Mouse (Mus musculus): ENCODE results near the gene Stx5a.

The Stx5a gene

DNA sequence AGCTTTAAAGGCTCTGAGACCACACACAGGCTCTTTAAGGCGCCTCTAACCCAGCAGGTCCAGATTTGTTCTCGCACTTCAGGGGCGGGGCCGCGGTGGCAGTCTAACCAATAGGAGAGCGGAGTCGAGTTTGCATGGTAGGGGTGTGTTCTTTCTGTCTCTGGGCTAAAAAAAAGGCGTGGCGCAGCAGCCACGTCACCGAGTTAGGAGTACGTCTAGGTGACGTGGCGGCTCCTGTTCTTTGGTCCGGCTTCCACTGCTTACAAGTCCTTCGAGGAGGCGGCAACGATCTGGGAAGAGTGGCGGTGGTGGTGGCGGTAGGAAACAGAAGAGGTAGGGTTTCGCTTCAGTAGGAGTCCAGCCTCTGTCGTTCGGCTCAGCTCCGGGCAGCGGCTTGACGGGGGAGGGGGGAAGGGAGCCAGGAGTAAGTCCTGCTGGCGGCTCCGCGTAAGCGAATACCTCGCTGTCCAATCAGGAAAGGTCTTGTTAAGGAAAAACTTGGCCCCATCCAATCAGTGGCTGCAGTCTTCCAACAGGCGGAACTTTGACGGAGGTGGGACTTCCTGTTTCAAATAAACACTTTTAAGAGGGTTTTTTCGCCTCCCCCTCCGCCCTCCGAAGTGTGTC lies at the start of gene Stx5a:
Gene Stx5a, plus strand, starts transcription at position 171 of the 627 bp plus-strand sequence.
- in situ Hi-C loops (cut with MboI), result no loop called here

DNA sequence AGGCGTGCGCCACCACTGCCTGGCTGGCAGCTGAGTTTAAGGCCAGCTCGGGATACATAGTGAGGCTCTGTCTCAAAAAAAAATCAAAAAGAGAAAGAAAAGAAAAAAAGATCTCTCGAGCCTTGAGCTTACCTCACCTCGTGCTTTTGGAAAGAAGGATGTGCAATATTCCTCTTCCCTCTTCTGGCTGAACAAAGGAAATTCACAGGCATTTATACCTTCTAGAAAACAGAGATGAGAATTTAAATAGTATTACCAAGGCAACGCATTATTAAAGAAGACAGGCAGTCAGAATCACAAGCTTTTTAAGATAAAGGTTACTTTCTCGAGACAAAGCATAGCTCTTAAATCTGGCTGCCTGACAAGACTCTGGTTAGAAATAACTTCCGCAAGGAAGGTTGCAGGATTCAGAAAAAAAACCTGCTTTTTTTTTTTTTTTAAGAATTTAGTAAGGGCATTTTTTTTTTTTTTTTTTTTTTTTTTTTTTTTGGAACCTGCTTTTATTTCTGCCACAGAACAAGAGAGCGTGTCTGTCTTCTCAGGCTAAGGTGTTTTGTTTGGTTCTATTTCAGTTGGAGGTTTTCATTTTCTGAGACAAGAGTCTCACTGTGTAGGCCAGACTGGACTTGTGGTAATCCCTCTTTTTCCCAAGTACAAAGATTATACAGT lies 49.2 kb upstream of the Stx5a start:
- in situ Hi-C loops (cut with MboI), result no loop called here

DNA sequence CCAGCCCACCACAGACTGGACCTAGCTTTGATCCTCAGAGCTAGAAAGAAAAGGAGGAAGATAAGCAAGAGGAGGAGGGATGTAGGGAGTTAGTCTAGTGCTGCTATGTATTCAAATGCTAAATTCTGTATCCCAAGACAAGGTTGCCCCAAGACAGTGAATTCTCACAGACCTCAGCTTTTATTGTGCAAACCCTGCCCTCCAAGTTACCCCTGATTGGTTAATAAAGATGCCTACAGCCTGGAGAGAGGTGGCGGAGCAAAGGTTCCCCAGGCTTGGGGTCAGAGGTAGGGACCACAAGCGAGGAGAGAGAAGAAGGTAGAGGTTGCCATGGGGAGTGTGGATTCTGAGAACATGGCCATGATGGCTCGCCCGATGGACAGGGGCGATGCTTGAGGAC lies 48.5 kb upstream of the Stx5a start:
- in situ Hi-C loops (cut with MboI), result no loop called here

DNA sequence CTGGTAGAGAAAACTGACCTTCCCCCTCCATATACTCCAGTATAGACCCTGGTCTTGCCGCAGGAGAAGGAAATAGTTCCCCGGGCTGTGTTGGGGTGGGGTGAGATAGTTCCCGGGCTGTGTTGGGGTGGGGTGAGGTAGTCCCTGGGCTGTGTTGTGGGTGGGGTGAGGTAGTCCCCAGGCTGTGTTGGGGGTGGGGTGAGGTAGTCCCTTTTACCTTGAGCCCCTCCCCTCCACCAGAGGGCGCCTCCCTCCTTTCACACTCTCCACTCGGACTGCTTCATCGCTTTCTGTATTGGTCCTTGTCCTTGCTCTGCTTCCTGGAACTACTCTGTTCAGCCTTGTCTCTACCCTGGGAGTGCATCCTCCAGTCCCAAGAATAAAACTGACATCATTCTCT lies 45.9 kb upstream of the Stx5a start:
- in situ Hi-C loops (cut with MboI), result no loop called here

- in situ Hi-C loops (cut with MboI), result no loop called here
Measured at GRCm38 (mm10) chr19:8699652-8700051, 41.6 kb upstream of the Stx5a start.

DNA sequence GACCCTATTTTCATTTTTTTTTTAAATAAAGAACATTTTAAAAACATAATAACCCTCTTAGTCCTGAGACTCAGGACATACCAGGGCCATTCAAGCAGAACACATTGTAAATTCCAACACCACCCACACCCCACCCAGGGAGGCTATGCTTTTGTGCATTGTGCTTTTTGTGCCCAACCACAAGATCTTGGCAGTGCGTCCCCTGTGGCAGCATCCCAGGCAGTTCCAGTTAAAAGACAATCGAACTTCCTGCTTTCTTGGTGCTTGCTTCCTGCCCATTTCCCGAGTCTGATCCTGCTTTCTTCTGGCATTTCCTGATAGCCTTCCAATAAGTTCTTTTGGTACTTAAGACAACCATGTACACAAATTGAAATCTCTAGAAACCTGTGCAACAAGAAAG lies 38.8 kb upstream of the Stx5a start:
- in situ Hi-C loops (cut with MboI), result no loop called here

DNA sequence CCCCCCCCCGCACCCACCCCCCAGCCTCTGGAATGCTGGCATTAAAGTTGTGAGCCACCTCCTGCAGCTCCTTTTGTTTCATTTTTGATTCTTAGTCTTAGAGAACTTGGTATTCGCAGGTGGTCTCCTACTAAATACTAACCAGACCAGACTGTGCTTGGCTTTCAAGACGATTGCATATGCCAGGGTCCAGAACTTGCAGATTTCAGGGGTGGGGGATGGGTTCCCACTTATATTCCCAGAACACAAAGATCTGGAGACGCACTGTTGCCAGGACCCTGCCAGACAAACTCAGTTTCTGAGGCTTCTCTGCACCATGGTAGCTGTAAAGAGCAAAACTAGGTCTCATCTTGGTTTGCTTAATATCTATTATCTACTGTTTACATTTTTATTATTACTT lies 37.6 kb upstream of the Stx5a start:
- in situ Hi-C loops (cut with MboI), result no loop called here

DNA sequence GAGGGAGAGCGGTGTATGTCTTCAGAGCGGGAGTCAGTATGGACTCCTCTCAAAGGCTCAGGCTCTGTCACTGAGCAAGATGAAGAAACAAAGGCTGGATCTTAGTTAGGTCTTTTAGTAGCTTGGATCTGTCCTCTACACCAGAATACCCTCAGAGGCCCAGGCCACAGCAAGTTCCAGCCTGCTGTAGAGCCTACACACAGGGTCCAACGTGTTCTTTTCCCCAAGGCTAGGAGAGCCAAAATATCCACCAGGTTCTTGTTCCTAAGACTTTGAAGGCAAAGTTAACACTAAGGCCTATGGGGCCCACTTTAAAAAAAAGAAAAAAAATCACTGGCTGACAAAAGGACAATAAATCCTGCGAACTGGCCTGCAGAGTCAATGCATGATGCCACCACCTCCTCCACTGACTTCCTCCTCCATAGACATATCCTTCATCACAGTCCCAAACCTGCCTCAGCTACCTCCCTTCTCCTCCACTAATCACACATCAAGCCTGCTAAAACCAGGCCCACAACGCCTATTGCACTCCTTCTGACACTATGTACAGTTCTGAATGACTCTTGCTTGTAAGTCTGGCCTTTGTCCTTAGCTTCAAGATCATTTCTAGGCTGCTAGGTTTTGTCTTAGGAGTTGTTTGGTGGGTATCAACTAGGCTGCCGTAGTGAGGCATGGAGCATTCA lies 36.0 kb upstream of the Stx5a start:
- in situ Hi-C loops (cut with MboI), result no loop called here

GRCm38 (mm10) chr19:8706132-8706667 lies 35.0 kb upstream of the Stx5a start:
- in situ Hi-C loops (cut with MboI), result no loop called here

DNA sequence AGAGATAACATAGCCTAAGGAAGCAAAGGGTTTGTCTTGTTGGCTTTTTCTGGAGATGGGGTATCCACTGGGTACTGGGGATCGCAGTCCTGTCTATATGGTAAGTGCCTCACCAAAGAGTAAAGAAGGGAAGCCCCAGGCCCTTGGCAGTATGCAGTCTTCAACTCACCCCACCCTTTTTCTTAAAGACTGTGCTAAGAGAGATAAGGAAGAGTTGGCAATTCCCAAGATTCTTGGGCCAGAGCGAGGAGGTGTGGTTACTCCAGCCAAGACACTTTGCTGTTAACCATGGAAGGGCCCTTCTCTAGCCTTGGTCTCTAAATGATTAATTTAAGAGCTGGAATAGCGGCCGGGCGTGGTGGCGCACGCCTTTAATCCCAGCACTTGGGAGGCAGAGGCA lies 34.3 kb upstream of the Stx5a start:
- in situ Hi-C loops (cut with MboI), result no loop called here

DNA sequence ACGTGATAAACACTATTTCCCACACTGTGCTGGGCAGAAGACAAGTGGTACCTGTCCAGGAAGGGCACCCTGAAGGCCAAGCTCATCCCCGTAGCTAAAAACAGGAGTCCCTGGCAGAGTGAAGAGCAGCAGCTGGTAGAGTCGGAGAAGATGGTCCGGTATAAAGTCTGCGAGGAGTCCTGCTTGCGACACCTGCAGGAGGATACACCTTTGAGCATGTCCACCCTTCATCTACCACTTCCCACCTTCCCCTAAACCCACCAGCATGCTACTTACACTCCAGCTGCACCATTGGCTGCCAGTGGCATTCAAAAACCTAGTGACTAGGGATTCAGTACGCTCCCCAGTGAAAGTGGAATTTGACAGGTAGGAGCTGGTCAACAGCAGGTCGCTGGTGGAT lies 32.3 kb upstream of the Stx5a start:
- in situ Hi-C loops (cut with MboI), result no loop called here

DNA sequence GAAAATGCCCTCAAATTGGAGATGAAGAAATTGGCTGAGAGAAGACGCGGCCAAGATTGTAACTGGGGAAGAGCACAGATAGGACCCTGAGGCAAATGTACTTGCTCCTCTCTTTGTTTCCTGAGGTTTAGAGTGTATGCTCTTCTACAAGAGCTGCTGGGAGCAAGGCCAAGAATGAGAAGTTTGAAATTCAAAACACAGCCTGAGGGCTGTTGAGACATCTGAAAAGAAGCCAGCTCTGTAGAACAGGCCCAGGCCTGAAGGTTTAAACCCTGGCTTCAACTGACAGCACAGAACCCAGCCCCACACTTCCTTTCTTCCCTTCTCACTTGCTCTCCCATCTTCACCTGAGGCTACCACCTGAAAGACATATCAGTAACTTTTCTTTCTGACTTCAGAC lies 31.2 kb upstream of the Stx5a start:
- in situ Hi-C loops (cut with MboI), result no loop called here

DNA sequence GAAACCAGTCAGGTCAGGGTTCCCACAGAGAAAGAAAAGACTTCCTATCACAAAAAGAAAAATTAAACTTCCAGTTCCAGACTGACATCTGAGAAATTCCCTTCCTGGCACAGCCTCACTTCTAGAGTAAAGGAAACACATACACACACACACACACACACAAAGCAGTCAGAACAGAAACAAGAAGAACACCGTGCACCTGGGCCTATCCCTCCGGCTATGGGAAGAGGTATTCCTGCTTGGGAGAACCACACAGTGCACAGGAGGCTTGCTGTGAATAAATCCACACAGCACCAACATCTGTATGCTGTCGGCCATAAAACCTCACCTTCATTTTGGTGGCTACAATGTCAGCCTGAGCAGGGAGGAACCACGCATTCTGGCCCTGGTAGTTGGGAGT lies 29.7 kb upstream of the Stx5a start:
- in situ Hi-C loops (cut with MboI), result no loop called here

GRCm38 (mm10) chr19:8711949-8712869 lies 29.0 kb upstream of the Stx5a start:
- in situ Hi-C loops (cut with MboI), result no loop called here

DNA sequence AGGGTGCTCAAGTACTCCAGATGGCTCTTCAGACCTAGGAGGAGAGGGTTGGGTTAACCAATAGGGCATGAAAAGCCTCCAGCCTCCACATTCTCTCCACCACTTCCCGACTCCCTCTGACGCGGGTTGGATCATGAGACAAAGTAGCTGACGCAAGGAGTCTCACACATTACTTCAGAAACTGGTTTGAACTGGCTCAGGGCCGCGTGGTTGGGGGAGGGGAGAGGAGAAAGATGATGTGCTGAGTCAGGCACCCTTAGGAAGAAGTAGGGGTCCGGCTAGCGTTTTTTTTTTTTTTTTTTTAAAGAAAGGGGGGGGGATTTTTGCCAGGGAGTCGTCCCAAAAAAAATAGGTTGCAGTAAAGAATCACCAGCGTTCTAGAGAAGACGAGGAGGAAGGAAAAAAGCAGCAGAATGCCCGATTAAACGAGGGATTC lies 28.3 kb upstream of the Stx5a start:
- in situ Hi-C loops (cut with MboI), result no loop called here

DNA sequence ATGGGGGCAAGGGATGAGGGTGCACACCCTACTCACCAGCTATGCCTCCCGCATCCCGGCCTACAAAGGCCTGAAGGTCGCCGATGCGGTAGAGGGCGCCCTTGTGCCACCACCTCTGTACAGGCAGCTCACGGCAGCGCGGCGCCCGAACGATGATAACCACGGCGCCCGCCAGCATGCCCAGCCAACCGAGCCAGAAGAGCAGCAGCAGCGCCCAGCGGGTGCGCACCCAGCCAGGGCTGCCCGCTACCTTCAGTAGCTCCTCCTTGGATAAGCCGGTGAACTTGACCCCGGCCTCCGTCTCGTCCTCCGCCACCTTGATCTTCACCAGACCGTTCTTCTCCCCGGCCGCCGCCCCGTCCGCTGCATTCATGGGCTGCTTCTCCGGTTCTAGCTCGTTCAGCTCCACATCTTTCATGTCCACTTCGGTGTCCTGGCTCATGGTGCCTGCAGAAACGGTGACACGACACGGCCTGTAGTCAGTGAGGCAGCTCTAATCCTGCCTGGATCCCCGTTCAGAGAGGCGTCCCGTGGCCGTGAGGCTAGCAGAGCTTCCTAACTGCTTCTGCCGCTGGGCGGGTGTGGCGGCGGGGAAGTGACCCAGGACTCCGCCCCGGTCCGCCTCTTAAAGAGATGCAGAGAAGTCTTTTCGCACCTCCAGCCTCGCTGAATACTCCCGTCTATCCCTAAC lies 27.8 kb upstream of the Stx5a start:
- in situ Hi-C loops (cut with MboI), result no loop called here

GRCm38 (mm10) chr19:8713997-8714652 lies 27.1 kb upstream of the Stx5a start:
- in situ Hi-C loops (cut with MboI), result no loop called here

- in situ Hi-C loops (cut with MboI), result no loop called here
Measured at GRCm38 (mm10) chr19:8714653-8715481, 26.3 kb upstream of the Stx5a start.

GRCm38 (mm10) chr19:8715868-8716766 lies 25.1 kb upstream of the Stx5a start:
- in situ Hi-C loops (cut with MboI), result no loop called here
